Mouse (Mus musculus) ES-E14 (cell line): ENCODE data around the gene Acadl.

Source experiments
- MAFK ChIP-seq: IDR thresholded peaks from 2 replicates; pipeline ENCODE4 v1.6.1; 2014; ENCODE audit warnings: mild to moderate bottlenecking, low read depth, low read length, inconsistent platforms; ENCODE audit not compliant: insufficient read depth
- ZC3H11A ChIP-seq: IDR thresholded peaks from 2 replicates; pipeline ENCODE4 v1.6.1; 2012; ENCODE audit warnings: low read depth, mild to moderate bottlenecking, inconsistent platforms, low read length, borderline replicate concordance
- ZNF384 ChIP-seq: IDR thresholded peaks from 2 replicates; pipeline ENCODE4 v1.6.1; 2012; ENCODE audit warnings: low read depth, low read length, inconsistent platforms

GRCm38 (mm10) chr1:66815941-66816777 lies 46.9 kb downstream of the Acadl start:
- no peak for TF ChIP-seq ZC3H11A
- TF ChIP-seq ZNF384, result no peak
- TF ChIP-seq MAFK, result no peak
